Mouse (Mus musculus) cerebellum, adult (tissue): Measurements from ENCODE around the gene Enpp4.

Experiments used
- ATAC-seq: cut with Nextera tagmentation; 2 replicates; pipeline ENCODE4 v1.9.2; 2017; ENCODE audit warnings: mild to moderate bottlenecking, moderate library complexity, mixed read lengths; ENCODE audit not compliant: insufficient number of reproducible peaks, low FRiP score, low TSS enrichment

Enpp4 gene

DNA sequence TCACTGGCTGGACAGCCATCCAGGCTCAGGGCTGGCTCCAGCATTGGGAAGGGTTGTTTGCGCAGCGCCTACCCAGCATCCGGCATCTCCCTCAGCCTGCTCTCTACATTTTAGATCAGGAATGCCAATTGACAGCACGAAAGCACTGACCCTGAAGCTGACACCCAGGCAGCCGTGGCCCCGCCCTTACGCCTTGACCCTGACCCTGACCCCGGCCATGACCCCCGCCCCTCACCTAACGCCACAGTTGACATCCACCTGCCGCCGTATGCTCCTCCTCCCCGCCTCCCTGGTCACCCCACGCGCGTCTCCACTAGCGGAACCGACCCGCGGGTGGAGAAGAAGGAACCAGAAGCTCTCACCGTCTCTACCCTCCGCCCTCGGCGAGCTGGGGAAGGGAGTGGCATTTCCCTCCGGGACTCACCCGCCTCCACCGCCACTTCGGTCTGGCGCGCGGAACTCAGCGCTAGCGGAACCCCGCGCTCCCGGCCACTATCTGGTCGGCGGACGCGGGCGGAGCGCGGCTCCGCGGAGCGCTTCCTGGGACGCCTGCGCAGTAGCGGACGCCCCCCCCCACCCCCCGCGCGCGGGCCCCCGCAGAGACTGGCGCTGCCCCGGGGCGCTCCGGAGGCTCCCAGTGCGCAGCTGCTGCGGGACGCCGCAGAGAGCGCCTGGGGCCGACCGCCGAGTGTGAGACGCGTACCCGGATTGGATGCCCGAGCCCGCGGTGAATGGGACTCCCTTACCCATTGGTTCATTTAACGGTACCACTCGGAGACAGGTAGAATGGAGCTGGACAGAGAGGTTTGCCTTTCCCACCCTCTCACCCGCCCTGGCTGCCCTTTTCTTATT lies at the start of gene Enpp4:
Enpp4 (minus strand) TSS at position 523 of the 852 bp plus-strand sequence.
- peak; percentile 95 for ATAC-seq

DNA sequence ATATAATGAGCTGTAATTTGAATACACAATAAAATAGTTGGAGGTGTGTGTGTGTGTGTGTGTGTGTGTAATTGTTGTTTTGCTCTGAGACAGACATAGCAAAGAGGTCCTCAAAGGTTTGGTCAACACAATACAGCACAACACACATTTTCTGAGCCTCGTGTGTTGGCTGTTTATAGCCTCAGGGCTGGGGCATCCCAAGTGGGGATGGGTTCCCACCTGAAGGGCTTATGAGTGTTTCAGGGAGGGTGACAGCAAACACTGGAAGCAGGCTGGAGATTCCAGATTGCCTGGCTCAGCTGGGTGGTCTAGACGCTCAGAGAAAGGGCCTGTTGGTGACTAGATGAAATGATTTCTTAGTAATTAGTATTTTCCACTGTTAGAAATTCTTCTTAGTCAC lies 49.6 kb upstream of the Enpp4 start:
- ATAC-seq: no peak

DNA sequence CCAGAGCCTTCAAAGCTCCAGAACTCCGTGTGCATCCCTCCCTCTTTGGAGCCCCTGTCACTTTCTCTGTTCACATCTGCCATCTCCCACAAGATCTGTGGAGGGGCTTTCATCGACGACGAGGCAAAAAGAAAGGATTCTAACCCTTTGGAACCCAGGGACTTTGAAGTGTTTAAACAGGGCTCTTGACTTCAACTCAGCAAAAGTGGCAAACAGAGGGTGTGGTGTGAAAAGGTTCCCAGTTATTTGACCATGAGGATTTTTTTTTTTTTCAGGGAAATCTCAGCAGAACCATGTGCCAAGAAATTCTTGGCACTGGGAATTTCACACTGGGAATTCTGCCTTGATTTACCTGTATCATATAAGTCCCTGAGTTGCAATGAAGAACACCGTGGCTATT lies 48.3 kb upstream of the Enpp4 start:
- no peak for ATAC-seq

DNA sequence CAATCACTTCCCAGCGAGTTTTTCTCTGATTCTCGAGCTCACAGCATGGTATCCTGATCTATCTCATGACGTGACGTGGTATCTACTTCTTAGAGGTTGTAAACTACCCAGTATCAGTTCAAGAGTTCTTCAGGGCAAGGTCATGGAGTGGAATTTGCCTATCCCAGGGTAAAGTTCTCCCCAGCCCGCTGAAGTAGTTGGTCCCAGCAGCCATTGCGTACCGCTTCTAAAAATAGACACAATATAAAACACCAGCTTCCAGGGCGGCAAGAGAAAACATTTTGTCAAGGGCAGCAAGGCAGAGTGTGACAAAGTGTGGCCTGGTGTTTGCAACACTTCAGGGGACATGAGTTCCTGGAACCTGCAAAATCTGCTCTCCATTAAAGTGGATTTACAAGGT lies 46.3 kb upstream of the Enpp4 start:
- ATAC-seq: no peak

DNA sequence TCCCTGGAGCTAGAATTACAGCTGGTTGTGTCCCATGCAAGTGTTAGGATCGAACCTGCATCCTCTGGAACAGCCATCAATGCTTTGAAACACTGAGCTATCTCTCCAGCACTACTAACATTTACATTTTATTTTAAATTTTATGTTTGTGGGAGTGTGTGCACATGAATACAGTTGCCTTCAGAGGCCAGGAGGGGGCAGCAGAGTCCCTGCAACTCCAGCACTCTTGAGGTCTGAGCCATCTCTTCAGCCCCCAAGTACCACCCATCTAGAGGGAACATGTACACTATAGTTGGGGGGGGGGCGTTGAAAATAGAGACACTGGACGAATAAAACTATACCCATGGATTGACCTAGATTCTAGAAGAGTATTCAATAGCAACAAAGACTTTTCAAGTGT lies 45.5 kb upstream of the Enpp4 start:
- no peak for ATAC-seq

DNA sequence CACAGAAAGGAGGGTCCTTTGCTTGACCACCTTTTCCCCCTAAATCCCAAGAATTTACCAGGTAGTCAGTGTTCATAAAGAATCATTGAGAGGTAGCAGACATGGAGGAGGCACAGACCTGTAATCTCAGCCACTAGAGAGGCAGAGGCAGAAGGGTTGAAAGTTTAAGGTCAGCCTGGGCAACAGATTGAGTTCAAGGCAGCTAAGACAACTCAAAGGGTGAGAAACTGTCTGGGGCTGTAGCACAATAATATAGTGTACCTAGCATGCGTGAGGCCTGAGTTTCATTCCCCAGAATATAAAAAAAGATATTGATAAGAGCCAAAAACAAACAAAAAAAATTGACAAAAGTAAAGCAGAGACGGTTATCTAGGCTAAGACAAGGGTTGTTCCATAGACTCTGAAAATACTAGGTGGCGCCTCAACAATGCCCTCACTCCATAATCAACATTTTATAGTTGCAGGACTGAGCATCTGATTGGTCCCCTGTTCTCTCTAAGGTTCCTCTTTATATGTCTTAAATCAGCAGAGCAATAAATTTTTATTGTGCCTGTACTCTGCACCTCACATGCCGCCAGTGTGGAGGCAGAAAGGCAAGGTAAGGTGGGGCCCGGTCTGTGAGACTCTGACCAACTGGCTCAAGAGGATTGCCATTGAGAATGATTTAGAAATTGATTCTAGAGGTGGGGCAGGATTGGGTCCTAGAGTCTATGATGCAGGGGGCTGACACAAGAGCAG lies 42.7 kb upstream of the Enpp4 start:
- ATAC-seq: no peak

DNA sequence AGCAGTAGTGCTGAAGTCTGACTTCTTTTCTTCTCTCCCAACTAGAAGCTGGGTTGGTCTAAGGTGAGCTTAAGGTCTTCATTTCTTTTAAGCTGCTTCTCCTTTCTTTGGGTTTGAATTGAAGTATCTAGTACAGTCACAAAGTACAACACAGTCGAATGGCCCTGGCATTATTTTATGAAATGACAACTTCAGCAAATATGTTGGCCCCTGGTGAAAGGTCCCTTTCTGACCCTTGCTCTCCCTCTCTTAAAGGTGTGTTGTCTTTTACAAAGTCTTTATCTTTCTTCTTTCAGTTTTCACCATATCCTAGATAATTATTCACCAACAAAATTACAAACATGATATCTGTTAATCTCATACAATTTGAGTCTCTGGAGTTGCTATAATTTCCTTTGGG lies 40.2 kb upstream of the Enpp4 start:
- ATAC-seq: no peak

DNA sequence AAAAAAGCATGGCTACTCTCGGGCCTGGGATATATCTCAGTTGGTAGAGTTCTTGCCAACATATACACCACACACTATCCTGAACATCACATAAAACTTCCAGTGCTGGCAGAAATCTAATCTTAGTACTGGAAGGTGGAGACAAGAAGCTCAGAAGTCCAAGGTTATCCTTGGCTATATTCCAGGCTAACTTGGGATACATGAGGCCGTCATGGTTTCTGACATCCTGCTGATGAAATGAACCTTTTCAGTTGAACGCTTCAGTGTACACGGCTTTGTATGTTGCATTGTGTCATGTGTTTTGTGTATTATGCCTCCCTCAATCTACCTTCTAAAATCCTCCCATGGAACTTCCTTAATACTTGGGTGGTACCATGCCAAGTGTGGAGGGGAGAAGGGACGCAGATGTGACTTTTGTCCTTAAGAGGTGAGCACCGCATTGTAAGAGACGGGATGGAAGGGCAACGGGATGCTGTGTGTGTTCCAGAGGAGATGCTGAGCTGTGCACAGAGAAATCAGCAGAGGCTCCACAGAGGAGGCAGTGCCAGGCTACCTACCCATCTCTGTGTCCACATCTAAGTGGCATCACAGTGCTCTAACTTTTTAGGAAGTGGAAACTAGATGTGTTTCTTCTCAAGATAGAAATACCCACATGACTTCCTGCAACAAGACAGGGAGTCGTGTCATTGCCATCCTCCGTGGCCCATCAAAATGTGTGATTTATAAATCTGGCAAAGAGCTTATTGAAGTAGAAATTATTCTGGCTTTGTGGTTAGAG lies 31.4 kb upstream of the Enpp4 start:
- ATAC-seq: no peak

DNA sequence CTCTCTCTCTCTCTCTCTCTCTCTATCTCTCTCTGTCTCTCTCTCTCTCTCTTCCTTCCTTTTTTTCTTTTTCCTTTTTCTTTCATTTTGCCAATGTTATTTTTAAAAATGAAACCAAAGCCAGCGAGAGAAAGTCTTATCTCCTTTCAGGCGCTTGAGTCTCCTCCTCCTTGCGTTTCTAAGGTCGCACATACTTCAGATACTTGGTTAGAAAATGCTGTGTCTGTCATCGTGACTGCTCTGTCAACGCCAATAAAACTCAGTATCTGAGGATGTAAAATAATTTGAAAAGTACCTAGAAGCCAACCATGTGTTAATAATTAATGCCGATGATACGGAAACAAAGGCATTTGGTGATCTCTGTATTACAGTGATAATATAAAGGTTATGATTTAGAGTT lies 30.4 kb upstream of the Enpp4 start:
- no peak for ATAC-seq

DNA sequence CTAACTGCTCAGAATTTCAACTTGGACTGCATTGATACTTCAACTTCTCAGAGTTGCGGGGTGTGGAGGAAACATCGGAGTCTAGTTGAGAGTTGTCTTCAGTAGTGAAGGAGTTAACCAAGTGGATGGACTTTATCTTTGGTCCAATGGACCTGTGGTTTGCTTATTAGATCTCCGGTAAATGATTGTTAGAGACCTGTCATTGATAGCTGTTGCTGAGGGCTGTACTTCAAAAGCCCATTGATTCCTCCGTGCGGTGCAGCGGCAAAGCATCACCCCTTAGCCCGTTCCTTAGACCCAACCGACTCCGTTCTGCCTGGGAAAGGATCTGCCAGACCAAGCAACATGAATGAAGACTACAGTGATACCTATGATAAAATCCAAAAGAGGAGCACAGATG lies 28.9 kb upstream of the Enpp4 start:
- no peak for ATAC-seq

DNA sequence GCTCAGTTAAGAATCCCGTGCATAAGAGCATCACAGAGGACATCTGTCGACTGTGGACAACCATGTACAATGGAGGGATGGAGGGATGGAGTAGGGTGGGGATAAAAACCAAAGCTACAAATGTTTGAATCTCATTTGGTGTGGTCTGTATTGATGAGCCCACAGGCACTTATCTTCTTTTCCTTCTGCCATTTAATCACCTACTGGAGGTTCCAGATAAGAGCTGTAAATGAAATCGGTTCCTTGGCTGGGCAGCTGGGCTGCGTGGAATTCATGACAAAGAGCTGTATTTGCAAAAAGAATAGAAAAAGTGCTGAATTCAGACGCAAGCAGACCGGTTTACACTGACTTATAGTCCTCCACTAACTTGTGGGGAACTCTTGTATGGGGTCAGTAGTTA lies 28.5 kb upstream of the Enpp4 start:
- ATAC-seq: no peak

DNA sequence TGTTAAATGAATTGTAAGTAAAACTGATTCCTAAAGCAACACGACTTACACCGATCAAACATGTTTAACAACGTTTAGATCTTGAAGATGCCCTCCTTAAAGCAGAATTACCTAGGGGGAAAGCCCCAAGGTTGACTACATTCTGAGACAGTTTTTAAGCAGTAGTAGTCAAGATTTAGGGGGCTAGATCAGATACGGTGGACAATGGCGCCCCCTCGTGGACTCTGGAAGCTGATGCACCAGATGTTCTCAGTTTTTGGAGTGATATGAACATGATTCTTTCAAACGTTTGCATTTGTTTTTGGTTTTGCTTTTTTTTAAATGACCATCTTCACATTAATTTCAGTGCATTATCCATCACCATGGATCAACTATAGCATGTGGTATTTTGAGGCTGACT lies 24.8 kb upstream of the Enpp4 start:
- ATAC-seq: peak; percentile 49; the same call in 1 of the 2 replicates

DNA sequence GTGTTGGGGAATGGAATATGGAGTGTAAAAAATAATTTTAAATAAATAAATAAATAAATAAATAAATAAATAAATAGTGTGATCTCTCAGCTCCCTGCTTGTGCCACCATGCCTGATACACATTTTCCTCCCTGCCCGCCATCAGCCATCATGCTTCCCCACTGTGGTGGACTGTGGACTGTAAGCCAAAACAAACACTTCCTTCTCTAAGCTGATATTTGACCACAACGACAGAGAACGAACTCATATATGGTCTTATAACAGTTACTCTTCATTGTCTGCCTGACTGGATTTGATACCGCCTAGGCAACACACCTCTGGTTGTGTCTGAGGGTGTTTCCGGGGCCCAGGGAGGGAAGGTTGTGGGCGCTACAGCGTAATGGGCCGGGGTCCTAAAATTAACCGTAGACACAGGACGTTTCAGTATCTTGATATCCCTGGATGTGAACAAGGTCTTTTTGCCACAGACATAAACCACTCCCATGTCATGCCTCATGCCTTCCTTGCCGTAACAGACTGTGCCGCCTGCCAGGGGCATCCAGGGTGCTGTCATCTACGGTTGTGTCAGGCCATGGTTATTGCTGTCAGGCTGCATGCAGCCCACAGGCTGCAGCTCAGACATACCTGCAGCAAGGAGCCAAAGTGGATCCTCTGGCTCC lies 23.6 kb upstream of the Enpp4 start:
- no peak for ATAC-seq

DNA sequence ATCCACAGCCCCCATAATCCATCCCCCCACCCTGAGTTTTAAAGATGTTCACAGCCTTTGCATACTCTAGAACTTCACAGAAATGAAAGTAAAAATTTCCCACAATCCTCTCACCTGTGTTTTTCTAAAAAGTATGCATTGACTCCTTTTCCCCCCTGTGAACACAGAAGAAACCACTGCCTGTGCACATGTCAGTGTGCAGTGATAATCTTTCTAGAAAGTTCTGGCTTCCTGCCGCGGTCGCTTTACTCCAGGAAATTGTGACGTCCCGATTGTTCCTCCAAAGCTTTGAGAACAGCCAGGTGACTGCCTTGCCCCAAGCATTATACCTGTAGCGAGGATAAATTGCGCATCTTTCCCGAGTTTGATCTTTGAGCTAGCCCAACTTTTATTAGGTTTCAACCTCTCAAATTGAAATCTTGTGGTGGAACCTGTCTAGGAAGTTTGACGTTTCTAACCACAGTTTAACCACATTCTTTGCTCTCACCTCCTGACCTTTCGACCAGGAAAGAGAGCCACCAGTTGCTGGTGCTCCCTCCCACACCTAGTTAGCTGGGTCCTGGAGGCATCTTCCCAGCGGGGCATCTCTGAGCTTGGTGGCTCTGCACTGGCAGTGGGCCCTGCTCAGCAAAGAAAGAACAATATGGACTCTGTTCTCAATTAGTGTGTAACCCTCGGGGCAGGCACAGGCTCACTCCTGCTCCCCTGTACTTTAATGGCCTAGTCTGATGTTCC lies 15.9 kb upstream of the Enpp4 start:
- no peak for ATAC-seq

DNA sequence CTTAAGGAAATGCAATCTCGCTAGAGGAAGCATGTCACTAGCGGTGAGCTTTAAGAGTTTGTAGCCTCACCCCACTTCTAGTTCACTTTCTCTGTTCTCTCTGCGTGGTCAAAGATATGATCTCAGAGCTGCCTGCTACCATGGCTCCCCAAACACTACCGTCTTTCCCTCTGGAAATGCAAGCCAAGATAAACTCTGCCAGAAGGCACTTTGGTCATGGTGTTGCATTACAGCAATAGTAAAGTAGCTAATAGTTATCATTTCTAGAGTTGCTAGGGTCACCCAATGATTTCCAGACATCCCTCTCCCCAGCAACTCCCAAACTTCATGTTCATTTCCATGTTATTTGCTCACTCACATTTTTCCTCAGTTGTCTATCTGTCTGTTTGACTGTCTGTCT lies 12.6 kb upstream of the Enpp4 start:
- ATAC-seq: no peak

DNA sequence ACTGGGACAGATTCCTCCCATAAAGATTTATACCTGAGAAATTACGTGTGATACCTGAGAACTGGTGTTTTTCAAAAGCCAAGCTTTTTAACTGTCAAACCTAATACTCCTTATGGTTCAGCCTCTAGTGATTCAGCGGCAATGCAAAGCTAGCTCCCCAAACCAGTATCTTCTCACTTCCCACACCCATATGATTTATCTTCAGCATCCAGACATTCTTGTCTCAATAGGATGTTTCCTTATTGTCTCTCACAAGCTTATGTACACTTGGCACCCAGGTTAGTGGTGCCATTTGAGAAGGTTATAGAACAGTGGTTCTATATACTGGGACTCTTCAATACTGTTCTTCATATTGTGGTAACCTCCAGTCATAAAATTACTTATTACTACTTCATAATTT lies 12.1 kb upstream of the Enpp4 start:
- no peak for ATAC-seq

DNA sequence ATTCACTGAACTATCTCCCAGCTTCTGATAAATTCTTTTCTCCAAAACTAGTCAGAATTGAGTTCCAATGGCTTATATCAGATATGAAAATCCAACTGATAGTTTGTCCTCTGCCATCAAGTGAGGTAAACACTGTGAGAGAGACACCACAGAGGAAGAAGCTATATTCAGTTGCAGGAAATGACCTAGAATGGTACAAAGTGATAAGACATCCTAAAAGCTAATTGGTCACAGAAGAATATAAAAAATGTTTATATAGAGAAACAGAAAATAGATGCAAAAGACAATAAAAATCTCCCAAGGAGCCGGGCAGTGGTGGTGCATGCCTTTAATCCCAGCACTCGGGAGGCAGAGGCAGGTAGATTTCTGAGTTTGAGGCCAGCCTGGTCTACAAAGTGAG lies 11.0 kb upstream of the Enpp4 start:
- no peak for ATAC-seq

DNA sequence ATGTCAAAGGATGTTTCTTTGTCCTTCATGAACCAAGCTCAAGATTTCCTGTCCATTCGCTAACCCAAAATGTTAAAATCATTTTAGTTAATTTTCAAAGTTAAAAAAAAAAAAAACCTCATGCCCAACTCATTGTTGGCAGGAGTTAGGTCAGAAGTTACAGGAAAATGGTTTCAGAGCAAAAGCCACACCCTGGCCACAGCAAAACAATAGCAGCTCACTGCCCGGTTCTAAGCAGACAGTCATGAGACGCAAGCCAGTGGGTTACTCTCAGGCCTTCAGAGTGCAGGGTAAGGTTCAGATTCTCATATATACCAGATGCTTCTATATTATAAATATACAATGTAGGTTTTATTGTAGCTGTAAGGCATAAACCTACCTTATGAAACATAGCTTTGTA lies 2.7 kb upstream of the Enpp4 start:
- no peak for ATAC-seq

DNA sequence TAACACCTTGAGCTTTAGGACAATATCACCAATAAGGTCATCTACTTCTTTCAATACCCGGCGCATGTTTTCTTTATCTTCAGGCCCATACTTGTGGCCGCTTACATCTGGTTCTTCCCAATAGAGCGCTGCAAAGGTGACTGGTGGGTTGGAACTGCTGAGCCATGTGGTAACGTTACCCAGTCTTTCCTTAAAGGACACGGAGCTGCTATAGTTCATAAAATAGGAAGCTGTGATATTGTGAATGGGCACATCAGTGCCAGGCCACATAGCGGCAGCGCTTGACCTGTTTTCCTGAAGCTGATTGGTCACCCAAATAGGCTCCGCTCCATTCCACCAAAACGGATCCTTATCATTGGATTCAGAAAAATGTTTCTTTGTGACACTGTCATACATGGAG lies 3.6 kb downstream of the Enpp4 start:
- ATAC-seq: no peak

DNA sequence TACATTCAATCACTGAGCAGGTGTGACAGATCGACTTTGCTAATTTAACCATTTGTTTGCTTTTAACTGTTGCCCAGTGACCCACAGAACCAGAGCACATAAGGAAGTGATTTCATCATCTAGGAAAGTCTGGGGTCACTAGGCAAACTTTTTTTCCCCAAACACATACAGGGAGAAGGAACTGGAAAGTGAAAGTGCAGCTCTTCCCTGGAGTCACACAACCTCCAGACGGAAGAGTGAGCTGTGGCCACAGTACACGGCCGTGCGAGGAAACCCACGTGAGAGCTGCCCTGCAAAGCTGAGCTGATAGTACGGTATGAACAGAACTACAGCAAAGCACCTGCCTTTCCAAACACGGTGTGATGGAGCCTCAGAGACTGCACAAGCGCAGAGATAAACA lies 4.7 kb downstream of the Enpp4 start:
- no peak for ATAC-seq
